Mouse (Mus musculus) C2C12 (cell line): ENCODE measurements at regions not wholly inside any gene's neighbourhood (a gene's known extent, or its start where the extent isn't known, plus 50 kb on each side); places are given as distances from the start of the nearest gene placed in this dataset.

ENCODE experiments used
- CTCF ChIP-seq: IDR thresholded peaks from one replicate; pipeline ENCODE4 v1.5.1; 2011; ENCODE audit not compliant: control insufficient read depth, insufficient read depth, insufficient read length
- FOSL1 ChIP-seq: IDR thresholded peaks from one replicate; pipeline ENCODE4 v1.8.0; 2011; ENCODE audit warnings: mild to moderate bottlenecking, low read length; ENCODE audit not compliant: poor library complexity, insufficient read depth, severe bottlenecking
- MAX ChIP-seq: IDR thresholded peaks from one replicate; pipeline ENCODE4 v1.6.1; 2011; ENCODE audit warnings: mild to moderate bottlenecking, control low read depth
- MYOD1 ChIP-seq: IDR thresholded peaks from one replicate; pipeline ENCODE4 v1.6.1; 2011; ENCODE audit warnings: low read depth; ENCODE audit not compliant: control insufficient read depth, insufficient read length
- MYOG ChIP-seq: IDR thresholded peaks from one replicate; pipeline ENCODE4 v1.6.1; 2011; ENCODE audit not compliant: control insufficient read depth, insufficient read length; ENCODE audit errors: extremely low read depth
- USF1 ChIP-seq: IDR thresholded peaks from one replicate; pipeline ENCODE4 v1.6.1; 2011; ENCODE audit warnings: low read depth, mild to moderate bottlenecking, control low read depth, moderate library complexity

- TF ChIP-seq USF1: no peak
- TF ChIP-seq CTCF: no peak
- TF ChIP-seq MYOD1: no peak
- TF ChIP-seq MAX: no peak
- TF ChIP-seq FOSL1: no peak
- no peak for TF ChIP-seq MYOG
Measured at GRCm38 (mm10) chr6:109814990-109815389, 830.4 kb upstream of the Grm7 start.
